Mouse (Mus musculus) embryonic facial prominence, embryonic 13.5 days (tissue): ENCODE measurements around the gene Mrps31. TPM values are rescaled to one million over a fixed set of nuclear protein-coding genes. Genes with fewer than 3 reads are reported as not detected.

Source experiments
- ATAC-seq: fragments of 200-750 bp; cut with Nextera tagmentation; 2 replicates; pipeline ENCODE4 v1.8.0; 2017; ENCODE audit warnings: low read depth; ENCODE audit not compliant: insufficient number of reproducible peaks, insufficient read depth, low FRiP score, low TSS enrichment
- H3K27ac ChIP-seq: fragments of 300-500 bp; sonication (generic); 2 replicates; pipeline ENCODE4 v1.5.1; 2015; ENCODE audit warnings: moderate library complexity, mild to moderate bottlenecking, inconsistent platforms
- H3K27me3 ChIP-seq: fragments of 300-500 bp; sonication (generic); 2 replicates; pipeline ENCODE4 v1.6.1; 2015; ENCODE audit warnings: mild to moderate bottlenecking, inconsistent platforms
- H3K36me3 ChIP-seq: fragments of 300-500 bp; sonication (generic); 2 replicates; pipeline ENCODE4 v1.6.1; 2015; ENCODE audit warnings: mild to moderate bottlenecking, inconsistent platforms
- H3K4me1 ChIP-seq: fragments of 300-500 bp; sonication (generic); 2 replicates; pipeline ENCODE4 v1.6.1; 2015; ENCODE audit warnings: inconsistent platforms
- H3K4me2 ChIP-seq: fragments of 300-500 bp; sonication (generic); 2 replicates; pipeline ENCODE4 v1.6.1; 2015; ENCODE audit warnings: moderate library complexity, mild to moderate bottlenecking, inconsistent platforms
- H3K4me3 ChIP-seq: fragments of 300-500 bp; sonication (generic); 2 replicates; pipeline ENCODE4 v1.5.1; 2015; ENCODE audit warnings: mild to moderate bottlenecking, inconsistent platforms
- H3K9ac ChIP-seq: fragments of 300-500 bp; sonication (generic); 2 replicates; pipeline ENCODE4 v1.6.1; 2015; ENCODE audit warnings: mild to moderate bottlenecking, inconsistent platforms
- H3K9me3 ChIP-seq: fragments of 300-500 bp; sonication (generic); 2 replicates; pipeline ENCODE4 v1.6.1; 2016; ENCODE audit warnings: inconsistent platforms
- WGBS: fragments of 180-500 bp; shearing (Covaris S2); methylation state at CpG from one replicate; pipeline ENCODE4 v1.1.7; 2015; ENCODE audit warnings: mixed read lengths; 5-methylcytosine and 5-hydroxymethylcytosine counted together
- polyA plus RNA-seq: library from polyadenylated mRNA; unstranded; fragments of >200 nt; fragmentation: Nextera tagmentation; extraction: Ambion mirVana; gene quantifications from 2 replicates; pipeline ENCODE4 v1.2.1, GENCODE M21; 2015

Mrps31 gene
- polyA plus RNA-seq, 1 experiment from 2014 or later = 40.3 TPM

- Histone ChIP-seq H3K27me3 (no peaks in the 10 kb centered on the region), H3K9me3 (no peaks in the 10 kb centered on the region), H3K27ac (peak within 1 kb of the TSS; percentile 80), H3K36me3 (peaks cover 9% of the 10 kb centered on the region; the same call in 1 of the 2 replicates), H3K9ac (peak within 1 kb of the TSS; percentile 87), H3K4me3 (peak within 1 kb of the TSS; percentile 76), H3K4me1 (0 out of 2 replicates have a peak, but pooled peaks cover 8% of the 10 kb centered on the region), H3K4me2 (peak within 1 kb of the TSS; percentile 75)
- under 1% methylated on average over 68 of the region's 77 CpGs for WGBS
- peak; percentile 88 for ATAC-seq
Observed at GRCm38 (mm10) chr8:22398142-22398951, 12.8 kb upstream of the Mrps31 start, which contains the start of gene Slc25a15. Gene Slc25a15 (minus strand): TSS chr8:22398597.

- Histone ChIP-seq H3K36me3 (peaks cover 7% of the 10 kb centered on the region; the same call in 1 of the 2 replicates), H3K9ac (peak overlapping the region; percentile 87), H3K9me3 (no peaks in the 10 kb centered on the region), H3K4me3 (peak overlapping the region; percentile 76), H3K4me2 (peak overlapping the region; percentile 75), H3K27me3 (no peaks in the 10 kb centered on the region), H3K4me1 (0 out of 2 replicates have a peak, but pooled peaks cover 8% of the 10 kb centered on the region), H3K27ac (peak overlapping the region; percentile 80)
- 85% methylated on average over 8 of the region's 8 CpGs for WGBS
- ATAC-seq = no peak
Observed at GRCm38 (mm10) chr8:22399285-22399880, 11.8 kb upstream of the Mrps31 start.

- H3K36me3 ChIP-seq = no peaks in the 10 kb centered on the region
- 83% methylated on average over 4 of the region's 4 CpGs for WGBS
Observed at GRCm38 (mm10) chr8:22400593-22400992, 10.6 kb upstream of the Mrps31 start.

GRCm38 (mm10) chr8:22403235-22403634 is 7.9 kb upstream of the Mrps31 start:
- 86% methylated on average over 2 of the region's 2 CpGs for WGBS
- no peak overlapping the region for H3K27ac ChIP-seq
- 0 out of 2 replicates have a peak, but pooled peaks cover 5% of the 10 kb centered on the region for H3K4me1 ChIP-seq
- no peak for ATAC-seq
- no peak overlapping the region for H3K4me3 ChIP-seq
- H3K27me3 ChIP-seq = no peaks in the 10 kb centered on the region
- H3K9me3 ChIP-seq = no peaks in the 10 kb centered on the region
- H3K36me3 ChIP-seq = no peaks in the 10 kb centered on the region
- no peak overlapping the region for H3K9ac ChIP-seq
- H3K4me2 ChIP-seq = no peak overlapping the region

More at GRCm38 (mm10) chr8:22400593-22400992, 10.6 kb upstream of the Mrps31 start:
- H3K4me1 ChIP-seq = 0 out of 2 replicates have a peak, but pooled peaks cover 8% of the 10 kb centered on the region
- no peak overlapping the region for H3K4me2 ChIP-seq
- H3K27ac ChIP-seq = no peak overlapping the region
- no peak overlapping the region for H3K9ac ChIP-seq
- no peaks in the 10 kb centered on the region for H3K9me3 ChIP-seq
- no peak for ATAC-seq
- H3K4me3 ChIP-seq = no peak overlapping the region
- no peaks in the 10 kb centered on the region for H3K27me3 ChIP-seq

GRCm38 (mm10) chr8:22405733-22406132 is 5.4 kb upstream of the Mrps31 start:
- Histone ChIP-seq H3K36me3 (no peaks in the 10 kb centered on the region), H3K27me3 (no peaks in the 10 kb centered on the region), H3K9me3 (no peaks in the 10 kb centered on the region), H3K9ac (no peak overlapping the region), H3K27ac (no peak overlapping the region), H3K4me3 (no peak overlapping the region), H3K4me2 (no peak overlapping the region), H3K4me1 (no peaks in the 10 kb centered on the region)
- ATAC-seq = no peak
- 70% methylated on average over 6 of the region's 6 CpGs for WGBS

GRCm38 (mm10) chr8:22410688-22411281 is 376 bp upstream of the Mrps31 start:
- H3K4me1 ChIP-seq = peaks cover 7% of the 10 kb centered on the region
- H3K27me3 ChIP-seq = no peaks in the 10 kb centered on the region
- H3K4me3 ChIP-seq = peak overlapping the region; percentile 78
- WGBS = 17% methylated on average over 16 of the region's 16 CpGs
- H3K36me3 ChIP-seq = peaks cover 7% of the 10 kb centered on the region
- 0 out of 2 replicates have a peak overlapping the region, but pooled peaks have one; percentile 8 for H3K27ac ChIP-seq
- peak overlapping the region; percentile 68 for H3K4me2 ChIP-seq
- H3K9me3 ChIP-seq = no peaks in the 10 kb centered on the region
- peak overlapping the region; percentile 93 for H3K9ac ChIP-seq
- no peak for ATAC-seq

- Histone ChIP-seq H3K9me3 (no peaks in the 10 kb centered on the region), H3K4me2 (peak overlapping the region; percentile 68), H3K9ac (peak overlapping the region; percentile 93), H3K36me3 (peaks cover 18% of the 10 kb centered on the region), H3K27me3 (no peaks in the 10 kb centered on the region), H3K4me1 (peaks cover 7% of the 10 kb centered on the region), H3K4me3 (peak overlapping the region; percentile 78), H3K27ac (no peak overlapping the region)
- no peak for ATAC-seq
- WGBS = 23% methylated on average over 8 of the region's 8 CpGs
Observed at GRCm38 (mm10) chr8:22411971-22412370, 810 bp downstream of the Mrps31 start.

Other genes starting within 250 kb of the Mrps31 start
- 4.1 and 5.6 TPM in 2 replicates for gene Nek3, start 244.9 kb upstream of the Mrps31 start, polyA plus RNA-seq
- 50.0 and 53.2 TPM in 2 replicates for gene Ckap2, start 225.5 kb upstream of the Mrps31 start, polyA plus RNA-seq
- gene Vps36, start 218.6 kb upstream of the Mrps31 start, polyA plus RNA-seq = 37.4 and 37.9 TPM in 2 replicates
- 9.8 and 10.2 TPM in 2 replicates for gene Thsd1, start 184.0 kb upstream of the Mrps31 start, polyA plus RNA-seq
- gene Tpte, start 127.9 kb upstream of the Mrps31 start, polyA plus RNA-seq = not detected in 2 replicates
- 14.5 and 16.3 TPM in 2 replicates for gene Slc25a15, start 12.8 kb upstream of the Mrps31 start, polyA plus RNA-seq